Comparison of ENCODE assay signal across 8 mouse cellular contexts in genomic region chr14:61172548-61173158, GRCm38 (mm10). TPM values are rescaled to one million over a fixed set of nuclear protein-coding genes. Genes with fewer than 3 reads are reported as not detected.
DNase-seq lines count a peak whose midpoint lies in the region; ATAC-seq and TF ChIP-seq lines count a peak whose summit lies in the region.

No protein-coding gene starts in this region.

- peak overlapping the region; percentile 90 for H3K4me2 ChIP-seq in lung, postnatal 0 days (replicated peaks; ENCODE audit: low read depth, low read length)

- peak; percentile 92 for ATAC-seq in frontal cortex, adult (ENCODE audit: low TSS enrichment)
- ATAC-seq in lung, postnatal 0 days = peak; percentile 98

- H3K9ac ChIP-seq in lung, postnatal 0 days (replicated peaks; ENCODE audit: low read depth) = peak overlapping the region; percentile 39

- TF ChIP-seq CTCF in lung, postnatal 0 days (IDR thresholded peaks at IDR 0.05) = no peak

- H3K27me3 ChIP-seq in hindbrain, embryonic 10.5 days (ENCODE audit: insufficient read depth, poor library complexity, severe bottlenecking) = peaks cover 11% of the 10 kb centered on the region; the same call in 1 of the 2 replicates
- no peaks in the 10 kb centered on the region for H3K27me3 ChIP-seq in lung, postnatal 0 days (replicated peaks; ENCODE audit: insufficient read depth, low read length)

- peak overlapping the region; percentile 87 for H3K4me3 ChIP-seq in hindbrain, embryonic 10.5 days
- H3K4me3 ChIP-seq in lung, postnatal 0 days (ENCODE audit: low read depth, low read length) = peak overlapping the region; percentile 64

- peaks cover 7% of the 10 kb centered on the region; the same call in 1 of the 2 replicates for H3K36me3 ChIP-seq in hindbrain, embryonic 10.5 days
- H3K36me3 ChIP-seq in lung, postnatal 0 days (ENCODE audit: insufficient read depth, low read length) = no peaks in the 10 kb centered on the region

- WGBS in hindbrain, embryonic 10.5 days = under 1% methylated on average over 52 of the region's 52 CpGs
- 0% methylated on average over 41 of the region's 52 CpGs for WGBS in lung, postnatal 0 days

- H3K27ac ChIP-seq in hindbrain, embryonic 10.5 days = peak overlapping the region; percentile 96
- H3K27ac ChIP-seq in lung, postnatal 0 days (ENCODE audit: low read length) = peak overlapping the region; percentile 91

- no peak for TF ChIP-seq EP300 in lung, postnatal 0 days (IDR thresholded peaks at IDR 0.05)

- DNase-seq in MEL-GATA-1-ER (ENCODE audit: extremely low read depth, low read depth) = peak; percentile 94
- DNase-seq in cerebellum, adult 8-10 months = peak; percentile 100
- peak; percentile 100 for DNase-seq in hindbrain, embryonic 10.5 days (ENCODE audit: low spot score)
- peak; percentile 99 for DNase-seq in layer of hippocampus, adult 9-11 months
- DNase-seq in lung, postnatal 0 days (ENCODE audit: low spot score) = peak; percentile 98
- DNase-seq in ovary, postnatal 36 days (ENCODE audit: low spot score) = peak; percentile 100
- peak; percentile 100 for DNase-seq in thymus, postnatal 25 days

- H3K9me3 ChIP-seq in hindbrain, embryonic 10.5 days = no peaks in the 10 kb centered on the region
- H3K9me3 ChIP-seq in lung, postnatal 0 days (ENCODE audit: low read length) = no peaks in the 10 kb centered on the region

- peaks cover 24% of the 10 kb centered on the region for H3K4me1 ChIP-seq in hindbrain, embryonic 10.5 days (replicated peaks)
- H3K4me1 ChIP-seq in lung, postnatal 0 days (ENCODE audit: insufficient read depth, low read depth, low read length) = no peaks in the 10 kb centered on the region

RNA-seq across cellular contexts. Expression of gene Sacs, which starts 34.4 kb away (rescaled TPM):
- polyA plus RNA-seq in hindbrain, embryonic 10.5 days (2016; fragmentation: Nextera tagmentation; extraction: Ambion mirVana) = 3.1 and 3.2 TPM in 2 replicates
- 0.75 and 1.00 TPM in 2 replicates for polyA plus RNA-seq in lung, postnatal 0 days (2015; fragmentation: Nextera tagmentation; extraction: Ambion mirVana)

Comparison
In these comparisons a context has a peak if more than half of its experiments do, and no peak if none do; other contexts are left out.
1. Peak in every context shown above with its lines: DNase-seq, ATAC-seq, H3K4me3 ChIP-seq and H3K27ac ChIP-seq.